12 mouse cellular contexts compared by ENCODE assay signal in genomic region chr14:100090517-100090916, GRCm38 (mm10).
DNase-seq lines count a peak whose midpoint lies in the region; ATAC-seq and TF ChIP-seq lines count a peak whose summit lies in the region.
"Had no signal": no experiment of that assay in that cellular context is flagged by ENCODE, and none has a peak within 500 bp of the region (broad histone marks: within the 10 kb centered on the region; RNA-seq: fewer than 3 reads in every experiment).

No protein-coding gene starts in this region.

- H3K27ac ChIP-seq in kidney, postnatal 0 days = no peak overlapping the region
- H3K27ac ChIP-seq in thymus, adult 2 months (ENCODE audit: control insufficient read depth, insufficient read depth, low read length) = no peak overlapping the region
- H3K27ac ChIP-seq: embryonic facial prominence, embryonic 15.5 days; lung, embryonic 15.5 days had no signal

- no peak overlapping the region for H3K4me2 ChIP-seq in kidney, postnatal 0 days (ENCODE audit: low read length)
- H3K4me2 ChIP-seq: embryonic facial prominence, embryonic 15.5 days; heart, embryonic 11.5 days; lung, embryonic 15.5 days had no signal

- no peaks in the 10 kb centered on the region for H3K27me3 ChIP-seq in kidney, postnatal 0 days (ENCODE audit: insufficient read depth, low read length)
- H3K27me3 ChIP-seq in thymus, adult 2 months (ENCODE audit: control insufficient read depth, insufficient read depth, low read length) = no peaks in the 10 kb centered on the region
- H3K27me3 ChIP-seq: embryonic facial prominence, embryonic 15.5 days; lung, embryonic 15.5 days had no signal

- peak; percentile 25 for DNase-seq in adrenal gland, postnatal 10 days
- no peak for DNase-seq in adrenal gland, adult 18-20 months (ENCODE audit: low spot score in 2 of 2)
- no peak for DNase-seq in kidney, postnatal 0 days (ENCODE audit: low spot score)
- no peak for DNase-seq in kidney, postnatal 4 days
- DNase-seq in thymus, adult 2 months = peak; percentile 8
- DNase-seq in thymus, postnatal 0 days (ENCODE audit: low spot score) = no peak
- peak; percentile 12 for DNase-seq in thymus, postnatal 4 days
- no peak for DNase-seq in layer of hippocampus, adult 8-10 months (ENCODE audit: low spot score in 2 of 2)
- DNase-seq: cerebellum, postnatal 14 days had no signal

- ATAC-seq in kidney, postnatal 0 days (replicated peaks; ENCODE audit: low FRiP score, low read depth) = no peak

- peak; percentile 44 for TF ChIP-seq CTCF in kidney, postnatal 0 days (IDR thresholded peaks at IDR 0.05; ENCODE audit: low read depth)
- TF ChIP-seq CTCF in thymus, adult 2 months (IDR thresholded peaks at IDR 0.05; ENCODE audit: borderline replicate concordance, control insufficient read depth, extremely low read depth, insufficient read depth, low read length, poor library complexity) = no peak

- no peaks in the 10 kb centered on the region for H3K36me3 ChIP-seq in kidney, postnatal 0 days (ENCODE audit: insufficient read depth, low read length)
- no peaks in the 10 kb centered on the region for H3K36me3 ChIP-seq in thymus, adult 2 months (ENCODE audit: control insufficient read depth, insufficient read depth, low read length)
- H3K36me3 ChIP-seq: embryonic facial prominence, embryonic 15.5 days; lung, embryonic 15.5 days had no signal

- TF ChIP-seq POLR2A in thymus, adult 2 months (IDR thresholded peaks at IDR 0.05; ENCODE audit: control insufficient read depth, extremely low read depth, insufficient read depth, low read length, poor library complexity) = no peak

- no peaks in the 10 kb centered on the region for H3K4me1 ChIP-seq in kidney, postnatal 0 days (replicated peaks; ENCODE audit: insufficient read depth, low read length)
- H3K4me1 ChIP-seq in thymus, adult 2 months (replicated peaks; ENCODE audit: control insufficient read depth, insufficient read depth, low read length) = no peaks in the 10 kb centered on the region
- H3K4me1 ChIP-seq: embryonic facial prominence, embryonic 15.5 days; lung, embryonic 15.5 days had no signal

- no peak overlapping the region for H3K9ac ChIP-seq in kidney, postnatal 0 days (ENCODE audit: low read depth, low read length)
- H3K9ac ChIP-seq: embryonic facial prominence, embryonic 15.5 days; lung, embryonic 15.5 days had no signal

- H3K9me3 ChIP-seq in kidney, postnatal 0 days (replicated peaks; ENCODE audit: low read length) = no peaks in the 10 kb centered on the region
- H3K9me3 ChIP-seq: embryonic facial prominence, embryonic 15.5 days; lung, embryonic 15.5 days had no signal

- 96% methylated on average over 1 of the region's 1 CpGs for WGBS in kidney, postnatal 0 days
- 79% methylated on average over 1 of the region's 1 CpGs for WGBS in thymus, adult 2 months

- H3K4me3 ChIP-seq in kidney, postnatal 0 days (replicated peaks; ENCODE audit: low read depth, low read length) = no peak overlapping the region
- H3K4me3 ChIP-seq in thymus, adult 2 months (ENCODE audit: control insufficient read depth, insufficient read depth, low read length) = no peak overlapping the region
- H3K4me3 ChIP-seq: embryonic facial prominence, embryonic 15.5 days; lung, embryonic 15.5 days had no signal

Comparison
In these comparisons a context has a peak if more than half of its experiments do, and no peak if none do; other contexts are left out.
1. DNase-seq: peak in adrenal gland, postnatal 10 days (single experiment), thymus, adult 2 months (single experiment) and thymus, postnatal 4 days (single experiment); none in adrenal gland, adult 18-20 months (0 of 2), kidney, postnatal 0 days (single experiment), kidney, postnatal 4 days (0 of 2), thymus, postnatal 0 days (single experiment) and layer of hippocampus, adult 8-10 months (0 of 2).